18 mouse cellular contexts compared by ENCODE assay signal in genomic region chr13:111726898-111727297, GRCm38 (mm10). TPM values are rescaled to one million over a fixed set of nuclear protein-coding genes. Genes with fewer than 3 reads are reported as not detected.
DNase-seq lines count a peak whose midpoint lies in the region; ATAC-seq and TF ChIP-seq lines count a peak whose summit lies in the region.
"Had no signal": no experiment of that assay in that cellular context is flagged by ENCODE, and none has a peak within 500 bp of the region (broad histone marks: within the 10 kb centered on the region; RNA-seq: fewer than 3 reads in every experiment).

No protein-coding gene starts in this region.

- H3K9me3 ChIP-seq in intestine, postnatal 0 days (ENCODE audit: control insufficient read depth): no peaks in the 10 kb centered on the region
- no peaks in the 10 kb centered on the region for H3K9me3 ChIP-seq in intestine, embryonic 15.5 days
- H3K9me3 ChIP-seq in lung, embryonic 14.5 days (ENCODE audit: low read depth, low read length): 0 out of 2 replicates have a peak, but pooled peaks cover 9% of the 10 kb centered on the region
- no peaks in the 10 kb centered on the region for H3K9me3 ChIP-seq in stomach, postnatal 0 days (ENCODE audit: control insufficient read depth, low read length)
- H3K9me3 ChIP-seq: hindbrain, embryonic 15.5 days had no signal

- no peaks in the 10 kb centered on the region for H3K4me1 ChIP-seq in intestine, postnatal 0 days (replicated peaks; ENCODE audit: control insufficient read depth, insufficient read depth, low read length)
- no peaks in the 10 kb centered on the region for H3K4me1 ChIP-seq in intestine, embryonic 15.5 days (replicated peaks)
- no peaks in the 10 kb centered on the region for H3K4me1 ChIP-seq in lung, embryonic 14.5 days (ENCODE audit: insufficient read depth)
- H3K4me1 ChIP-seq in lung, adult 2 months (ENCODE audit: control insufficient read depth, insufficient read depth, low read length): no peaks in the 10 kb centered on the region; the same call in 1 of the 2 replicates
- no peaks in the 10 kb centered on the region for H3K4me1 ChIP-seq in stomach, postnatal 0 days (replicated peaks; ENCODE audit: control insufficient read depth, insufficient read depth)
- H3K4me1 ChIP-seq: heart, embryonic 12.5 days had no signal

- no peak for TF ChIP-seq POLR2A in lung, adult 2 months (IDR thresholded peaks at IDR 0.05; ENCODE audit: borderline replicate concordance, extremely low read depth, low read depth, low read length)

- intact Hi-C loops in left cerebral cortex, postnatal 4 days (cut with DNase I): loop anchor here (10.0 kb wide), 1 partner anchor 242 kb away; no protein-coding TSS in a partner anchor

- no peak overlapping the region for H3K4me2 ChIP-seq in intestine, postnatal 0 days (replicated peaks; ENCODE audit: low read depth)
- H3K4me2 ChIP-seq in intestine, embryonic 15.5 days (replicated peaks): no peak overlapping the region
- no peak overlapping the region for H3K4me2 ChIP-seq in lung, embryonic 14.5 days
- H3K4me2 ChIP-seq in stomach, postnatal 0 days (replicated peaks; ENCODE audit: low read depth): no peak overlapping the region

- peak; percentile 21; the same call in 1 of the 2 replicates for TF ChIP-seq CTCF in intestine, postnatal 0 days (IDR thresholded peaks at IDR 0.05; ENCODE audit: low read depth)
- 0 out of 2 replicates have a peak, but pooled peaks have one; percentile 7 for TF ChIP-seq CTCF in lung, embryonic 14.5 days (IDR thresholded peaks at IDR 0.05; ENCODE audit: low read depth)
- TF ChIP-seq CTCF in lung, adult 2 months (IDR thresholded peaks at IDR 0.05; ENCODE audit: insufficient read depth, low read length): no peak
- peak; percentile 30; the same call in 1 of the 2 replicates for TF ChIP-seq CTCF in stomach, postnatal 0 days (IDR thresholded peaks at IDR 0.05; ENCODE audit: low read depth)

- 92% methylated on average over 5 of the region's 5 CpGs for WGBS in intestine, postnatal 0 days
- 92% methylated on average over 5 of the region's 5 CpGs for WGBS in intestine, embryonic 15.5 days
- WGBS in lung, embryonic 14.5 days: 93% methylated on average over 5 of the region's 5 CpGs
- WGBS in lung, adult 2 months: 86% methylated on average over 5 of the region's 5 CpGs
- WGBS in stomach, postnatal 0 days: 91% methylated on average over 5 of the region's 5 CpGs

- TF ChIP-seq EP300 in stomach, postnatal 0 days (optimal IDR thresholded peaks at IDR 0.05): no peak

- H3K9ac ChIP-seq in intestine, postnatal 0 days (ENCODE audit: low read depth, low read length): no peak overlapping the region
- H3K9ac ChIP-seq in intestine, embryonic 15.5 days: no peak overlapping the region
- H3K9ac ChIP-seq in lung, embryonic 14.5 days: no peak overlapping the region
- H3K9ac ChIP-seq in stomach, postnatal 0 days (ENCODE audit: low read length): no peak overlapping the region
- H3K9ac ChIP-seq: heart, embryonic 12.5 days had no signal

- no peaks in the 10 kb centered on the region for H3K36me3 ChIP-seq in intestine, postnatal 0 days (ENCODE audit: control insufficient read depth, insufficient read depth)
- no peaks in the 10 kb centered on the region for H3K36me3 ChIP-seq in intestine, embryonic 15.5 days
- no peaks in the 10 kb centered on the region for H3K36me3 ChIP-seq in lung, embryonic 14.5 days (ENCODE audit: insufficient read depth)
- no peaks in the 10 kb centered on the region for H3K36me3 ChIP-seq in stomach, postnatal 0 days (ENCODE audit: control insufficient read depth, insufficient read depth, low read length)
- H3K36me3 ChIP-seq: embryonic facial prominence, embryonic 10.5 days; hindbrain, embryonic 15.5 days had no signal

- H3K27ac ChIP-seq in intestine, postnatal 0 days (ENCODE audit: low read depth, low read length): no peak overlapping the region
- H3K27ac ChIP-seq in intestine, embryonic 15.5 days: no peak overlapping the region
- no peak overlapping the region for H3K27ac ChIP-seq in lung, embryonic 14.5 days (ENCODE audit: low read depth)
- no peak overlapping the region for H3K27ac ChIP-seq in stomach, postnatal 0 days (replicated peaks)
- H3K27ac ChIP-seq: embryonic facial prominence, embryonic 10.5 days; heart, adult 2 months; hindbrain, embryonic 15.5 days had no signal

- no peak for DNase-seq in lung, embryonic 14.5 days
- no peak for DNase-seq in lung, adult 2 months
- DNase-seq in A20 (ENCODE audit: low read depth, low spot score): peak; percentile 58
- no peak for DNase-seq in stomach, postnatal 0 days (ENCODE audit: low spot score)
- no peak for DNase-seq in left cerebral cortex, postnatal 4 days
- DNase-seq: adrenal gland, adult 8-10 months; adrenal gland, postnatal 36 days; cerebellum, adult 2 months; cerebellum, postnatal 10 days; gastrocnemius, postnatal 14 days; heart, adult 2 months had no signal

- H3K4me3 ChIP-seq in intestine, postnatal 0 days (ENCODE audit: low read depth, low read length): no peak overlapping the region
- no peak overlapping the region for H3K4me3 ChIP-seq in intestine, embryonic 15.5 days (replicated peaks)
- no peak overlapping the region for H3K4me3 ChIP-seq in lung, embryonic 14.5 days (ENCODE audit: low read depth, low read length)
- H3K4me3 ChIP-seq in lung, adult 2 months (replicated peaks; ENCODE audit: extremely low read depth, low read depth, low read length): no peak overlapping the region
- H3K4me3 ChIP-seq in stomach, postnatal 0 days (ENCODE audit: low read depth, low read length): no peak overlapping the region
- H3K4me3 ChIP-seq: heart, adult 2 months had no signal

- no peak for ATAC-seq in intestine, postnatal 0 days
- ATAC-seq in intestine, embryonic 15.5 days: no peak
- no peak for ATAC-seq in lung, embryonic 14.5 days (ENCODE audit: insufficient read depth)
- no peak for ATAC-seq in stomach, postnatal 0 days (ENCODE audit: low FRiP score, low TSS enrichment)
- ATAC-seq: forebrain, embryonic 14.5 days; inflammation-experienced regulatory T-cells, adult 6 months had no signal

- H3K27me3 ChIP-seq in intestine, postnatal 0 days (replicated peaks; ENCODE audit: control insufficient read depth, insufficient read depth, low read length): no peaks in the 10 kb centered on the region
- H3K27me3 ChIP-seq in intestine, embryonic 15.5 days (replicated peaks): no peaks in the 10 kb centered on the region
- H3K27me3 ChIP-seq in lung, embryonic 14.5 days (ENCODE audit: insufficient read depth, low read length): no peaks in the 10 kb centered on the region
- H3K27me3 ChIP-seq in stomach, postnatal 0 days (ENCODE audit: control insufficient read depth, insufficient read depth, low read length): no peaks in the 10 kb centered on the region
- H3K27me3 ChIP-seq: heart, embryonic 12.5 days; hindbrain, embryonic 15.5 days had no signal

RNA-seq across cellular contexts. Expression of gene Mier3, which starts 46.1 kb away (rescaled TPM):
- 6.0 and 6.9 TPM in 2 replicates for polyA plus RNA-seq in intestine, postnatal 0 days (2015; fragmentation: Nextera tagmentation; extraction: Ambion mirVana)
- polyA plus RNA-seq in intestine, embryonic 15.5 days (2015; fragmentation: Nextera tagmentation; extraction: Ambion mirVana): 13.7 and 16.3 TPM in 2 replicates
- 27.1 and 27.8 TPM in 2 replicates for polyA plus RNA-seq in lung, embryonic 14.5 days (2014; fragmentation: Nextera tagmentation; extraction: Ambion mirVana)
- polyA plus RNA-seq in lung, adult 2 months (2012; rRNA removed): 3.7 and 4.9 TPM in 2 replicates
- 10.6 and 12.0 TPM in 2 replicates for polyA plus RNA-seq in stomach, postnatal 0 days (2015; fragmentation: Nextera tagmentation; extraction: Ambion mirVana)
- total RNA-seq in left cerebral cortex, postnatal 4 days (2021): 10 to 100 TPM; 34.1 to 34.5 TPM
